Mouse (Mus musculus): ENCODE results near the gene Ezr. TPM values are rescaled to one million over a fixed set of nuclear protein-coding genes. Genes with fewer than 3 reads are reported as not detected.

The Ezr gene
- total RNA-seq, 2 experiments from 2014 or later, result 42.4 to 46.8 TPM

DNA sequence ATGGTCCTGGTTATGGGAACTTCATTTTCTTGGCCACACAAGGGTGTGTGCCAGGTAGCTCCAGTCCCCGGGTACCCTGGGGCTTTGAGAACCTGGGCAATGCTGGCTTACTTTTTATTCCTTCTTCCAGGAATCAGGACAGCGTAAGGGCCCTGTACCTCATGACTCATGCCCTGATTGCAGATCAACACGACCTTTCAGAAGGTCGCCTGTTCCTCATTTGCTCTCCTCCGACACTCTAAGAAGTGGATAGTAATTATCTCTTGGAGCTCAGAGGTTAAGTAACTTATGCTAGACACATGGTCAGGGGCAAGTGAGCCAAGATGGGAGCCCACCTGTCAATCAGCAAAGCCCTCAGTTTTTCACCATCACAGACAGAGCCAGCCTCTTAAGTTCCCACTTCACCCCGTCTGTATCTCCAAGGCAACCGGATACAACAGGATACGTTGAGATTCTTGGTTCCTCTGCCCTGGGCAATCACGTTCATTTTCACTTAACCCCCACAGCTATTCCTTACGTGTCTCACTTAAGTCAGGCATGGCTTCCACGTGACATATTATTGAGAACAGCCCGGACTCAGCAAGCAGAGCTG, 11.7 kb upstream of the Ezr start:
- no peak for DNase-seq (ENCODE audit: low spot score in 2 of 2)

DNA sequence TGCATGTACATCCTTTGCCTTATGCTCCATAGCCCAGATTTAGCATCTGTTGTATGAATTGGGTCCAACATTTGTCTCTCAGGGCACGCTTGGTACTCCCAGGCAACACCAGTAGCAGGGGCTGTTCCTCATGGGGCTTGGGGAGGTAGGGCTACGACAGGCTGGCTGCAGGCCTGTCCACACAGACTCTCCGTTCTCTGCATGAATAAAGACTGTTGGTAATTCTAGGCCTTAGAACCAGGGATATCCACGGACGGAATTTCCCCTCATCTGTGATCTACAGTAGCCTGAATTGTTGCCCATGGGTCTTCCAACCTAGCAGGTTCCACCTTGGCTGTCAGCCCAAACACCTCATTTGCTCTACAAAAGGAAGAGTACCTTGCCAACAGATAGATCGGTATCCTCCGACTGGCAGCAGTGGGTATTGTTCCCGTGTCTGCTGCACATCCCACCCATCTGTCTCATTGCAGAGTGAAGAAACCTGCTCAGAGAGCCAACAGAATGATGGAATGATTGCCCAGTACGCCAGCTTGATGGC, 7.1 kb upstream of the Ezr start:
- DNase-seq (ENCODE audit: low spot score in 2 of 2), result no peak

DNA sequence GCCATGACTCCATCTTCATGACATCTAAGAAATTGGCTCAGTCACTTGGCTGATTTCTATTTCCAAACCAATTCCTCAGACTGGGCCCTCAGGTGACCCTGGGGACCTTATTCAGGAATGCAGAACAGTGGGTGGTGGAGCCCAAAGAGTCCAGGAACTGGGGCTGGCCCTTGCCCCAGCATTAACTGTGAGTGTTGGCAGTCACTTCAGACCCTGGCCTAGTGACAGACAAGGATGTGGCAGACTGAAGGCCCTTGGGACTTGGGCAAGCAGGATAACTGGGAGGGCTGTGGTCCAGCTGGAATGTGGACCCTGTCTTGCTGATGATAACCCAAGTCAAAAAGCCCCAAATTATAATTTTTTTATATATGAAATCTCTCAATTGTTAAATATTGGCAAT, 6.5 kb upstream of the Ezr start:
- peak in 1 of 2 experiments; percentile 18 for DNase-seq (ENCODE audit: low spot score in 2 of 2)

DNA sequence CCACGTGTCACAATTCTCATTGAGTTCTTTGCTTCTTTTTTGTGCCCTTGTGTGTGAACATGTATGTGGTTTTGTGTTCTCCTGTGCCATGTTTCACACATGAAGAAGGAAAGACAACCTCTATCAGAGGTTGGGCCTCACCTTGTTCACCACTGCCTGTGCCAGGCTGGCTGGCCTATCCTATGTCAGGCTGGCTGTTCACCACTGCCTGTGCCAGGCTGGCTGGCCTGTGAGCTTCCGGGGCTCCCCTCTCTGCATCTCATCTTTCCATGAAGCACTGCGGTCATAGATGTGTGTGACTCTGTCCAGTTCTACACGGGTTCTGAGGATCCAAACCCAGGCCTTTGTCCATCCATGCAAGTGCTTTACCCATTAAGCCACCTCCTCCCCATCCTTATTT, 4.7 kb upstream of the Ezr start:
- no peak for DNase-seq (ENCODE audit: low spot score in 2 of 2)

DNA sequence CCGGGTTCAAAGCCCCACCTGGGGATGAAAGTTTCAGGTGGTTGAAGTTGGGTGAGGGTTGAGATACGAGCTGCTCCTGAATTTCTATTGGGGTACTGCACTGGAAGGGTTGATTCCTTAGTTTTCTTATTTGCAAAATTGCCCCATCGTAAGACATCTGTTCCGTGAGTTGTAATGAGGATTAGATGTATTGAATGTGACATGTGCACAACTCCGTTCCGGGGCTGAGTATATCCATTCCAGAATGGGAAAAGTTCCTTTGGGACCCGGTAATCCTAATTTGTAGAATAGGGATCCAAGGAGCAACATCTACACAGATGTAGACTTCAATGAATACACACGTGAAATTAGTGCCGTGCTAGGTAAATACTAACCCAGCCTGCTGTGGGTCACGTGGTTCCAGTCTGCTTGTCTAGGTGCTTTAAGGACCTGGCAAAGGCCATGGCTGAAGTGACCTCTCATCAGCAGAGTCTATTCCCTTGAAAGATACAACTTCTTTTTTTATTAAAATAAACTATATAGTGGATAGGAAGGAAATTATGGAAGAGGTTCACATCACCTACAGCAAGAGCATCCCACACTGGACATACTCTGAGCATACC, 1.3 kb upstream of the Ezr start:
- no peak for DNase-seq (ENCODE audit: low spot score in 2 of 2)

DNA sequence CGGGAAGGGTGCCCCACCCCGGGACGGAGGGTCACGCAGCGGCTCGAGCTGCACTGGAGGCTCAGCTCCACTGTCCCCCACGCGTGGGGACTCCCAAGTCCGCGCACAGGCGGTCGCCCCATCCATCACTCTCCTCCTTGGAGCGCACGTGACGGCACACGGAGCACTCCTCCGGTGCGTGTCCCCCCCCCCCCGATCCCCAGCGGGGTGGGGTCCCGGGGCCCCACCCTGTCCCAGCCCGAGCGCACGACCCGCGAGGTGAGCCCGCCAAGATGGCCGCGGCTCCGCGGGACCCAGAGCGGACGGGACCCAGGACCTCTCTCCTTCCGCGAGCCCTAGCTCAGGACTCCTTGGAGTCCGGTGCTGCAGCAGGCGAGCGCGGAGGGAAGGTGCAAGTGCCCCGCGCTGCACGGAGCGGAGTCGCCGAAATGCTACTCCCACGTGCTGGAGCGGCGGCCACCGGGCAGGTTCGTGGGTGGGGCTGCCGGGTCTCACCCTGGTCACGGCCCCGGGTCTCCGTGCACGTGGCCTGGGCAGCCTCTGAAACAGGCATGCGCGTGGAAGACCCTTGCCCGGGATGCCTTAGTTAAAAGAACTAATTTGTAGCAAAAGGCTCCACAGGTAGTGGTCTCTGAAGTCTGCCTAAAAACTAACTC, 550 bp upstream of the Ezr start:
- peak in 1 of 2 experiments; percentile 2 for DNase-seq (ENCODE audit: low spot score in 2 of 2)

DNA sequence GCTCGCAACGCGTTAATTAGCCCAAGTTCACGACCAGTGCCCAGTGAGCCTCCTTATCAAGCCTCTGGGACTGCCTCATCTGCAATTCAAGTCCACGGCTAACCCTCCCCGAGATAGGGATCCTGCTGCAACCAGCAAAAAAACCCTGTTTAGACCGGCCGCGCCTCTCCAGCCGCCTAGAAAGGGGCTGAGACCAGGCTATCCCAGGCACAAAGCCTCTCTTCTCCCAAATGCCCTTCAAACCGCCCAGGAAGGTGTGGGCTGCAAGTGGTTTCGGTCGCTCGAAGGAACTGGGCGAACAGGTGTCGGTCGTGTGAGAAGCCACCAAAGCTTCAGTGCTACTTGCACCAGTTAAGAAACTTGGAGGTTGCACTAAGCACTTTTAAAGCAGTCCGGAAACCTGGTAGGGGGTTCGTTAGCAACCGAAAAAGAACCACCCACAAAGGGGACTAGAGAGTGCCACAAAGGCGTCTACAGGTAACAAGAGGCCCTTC, 504 bp downstream of the Ezr start:
- DNase-seq (ENCODE audit: low spot score in 2 of 2), result no peak

DNA sequence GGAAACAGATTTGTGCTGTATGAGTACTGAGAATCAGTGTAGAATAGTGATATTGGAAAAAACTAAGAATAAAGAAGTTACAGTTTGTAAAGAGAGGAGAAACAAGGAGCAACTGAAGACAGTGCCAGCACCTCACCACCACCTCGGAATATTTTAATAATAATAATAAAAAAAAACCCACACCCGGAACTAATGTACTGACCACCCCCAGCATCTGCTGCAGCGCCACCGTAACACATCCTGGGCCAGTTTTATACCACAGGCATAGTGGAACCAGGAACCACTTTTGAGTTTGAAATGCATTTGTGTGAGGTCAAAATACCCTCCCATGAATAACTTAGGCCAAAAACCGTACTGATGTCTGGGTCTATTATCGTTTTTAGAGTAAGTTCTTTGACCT, 1.3 kb downstream of the Ezr start:
- DNase-seq (ENCODE audit: low spot score in 2 of 2), result no peak

DNA sequence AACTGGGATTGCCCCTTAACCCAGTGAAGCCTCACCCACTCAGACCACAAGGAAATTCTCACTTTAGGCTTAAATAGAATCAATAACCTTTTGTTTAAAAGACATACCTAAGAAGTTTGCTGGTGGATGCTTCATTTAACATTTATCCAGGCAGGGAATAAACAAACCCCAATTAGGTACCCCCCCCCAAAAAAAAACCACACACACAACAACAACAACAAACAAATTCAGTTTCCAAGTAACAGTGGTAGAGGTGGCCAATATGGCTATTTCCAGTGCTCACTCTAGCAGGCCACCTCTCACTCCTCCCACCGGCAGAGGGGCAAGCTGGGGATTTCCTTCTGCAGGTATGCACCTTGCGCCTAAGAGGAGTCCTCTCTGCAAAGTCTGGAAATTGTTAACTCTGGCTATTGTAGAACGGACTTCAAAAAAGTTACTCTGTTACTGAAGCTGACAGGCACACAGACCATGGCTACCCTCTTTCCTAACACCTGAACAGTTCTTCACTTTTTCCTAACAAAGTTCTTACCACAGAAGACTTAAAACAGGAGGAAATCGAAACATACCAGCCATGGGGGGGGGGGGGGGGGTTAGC, 2.0 kb downstream of the Ezr start:
- no peak for DNase-seq (ENCODE audit: low spot score in 2 of 2)

DNA sequence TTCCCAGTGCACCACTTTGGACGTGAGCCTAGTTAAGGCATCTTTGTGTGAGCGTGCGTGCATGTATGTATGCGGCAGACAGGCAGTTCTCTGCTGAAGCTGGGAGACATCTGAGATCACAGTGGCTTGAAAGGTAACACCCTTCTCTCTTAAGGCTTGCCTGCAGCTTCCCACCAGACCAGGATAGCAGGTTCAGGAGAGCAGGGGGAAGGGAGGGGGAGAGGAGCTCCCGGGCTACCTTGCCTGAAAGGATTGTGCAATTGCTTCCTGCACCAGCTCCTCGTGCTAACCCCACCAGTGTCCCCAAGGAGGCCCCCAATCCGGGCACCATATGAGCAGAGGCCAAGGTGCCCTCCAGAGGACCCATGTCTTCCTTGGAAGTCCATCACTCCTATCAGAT, 3.0 kb downstream of the Ezr start:
- no peak for DNase-seq (ENCODE audit: low spot score in 2 of 2)

DNA sequence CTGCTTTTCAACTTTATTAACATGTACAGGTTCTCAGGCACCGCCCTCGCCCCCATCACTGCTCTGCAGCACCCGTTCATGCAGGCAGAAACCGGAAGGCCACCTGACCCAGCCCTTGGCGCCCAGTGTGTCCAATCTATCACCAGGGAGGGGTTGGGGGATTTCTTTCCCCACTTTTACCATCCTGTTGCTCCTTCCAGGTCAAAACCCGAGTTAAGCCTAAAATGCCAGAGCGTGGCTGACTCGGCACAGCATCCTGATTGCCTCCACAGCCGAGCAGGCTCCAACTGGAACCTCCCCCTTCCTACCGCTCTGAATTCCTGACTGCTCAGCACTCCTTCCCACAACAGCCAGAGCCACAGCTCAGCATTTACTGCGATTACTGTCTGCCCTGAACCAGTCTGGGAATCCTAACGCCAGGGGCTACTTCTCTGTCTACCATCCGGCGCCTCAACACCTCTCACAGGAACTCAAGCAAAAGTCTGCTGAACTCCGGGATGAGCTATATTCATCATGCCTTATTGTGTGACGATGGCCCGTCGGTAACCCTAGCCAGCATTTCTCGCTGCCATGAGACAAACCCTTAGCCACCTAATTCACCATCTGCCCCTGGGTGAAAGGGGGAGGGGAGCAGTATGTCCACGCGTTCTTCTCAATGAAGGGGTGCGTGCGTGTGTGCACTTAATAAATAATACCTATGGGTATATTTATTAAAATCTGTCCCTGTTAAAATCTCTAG, 3.6 kb downstream of the Ezr start:
- no peak for DNase-seq (ENCODE audit: low spot score in 2 of 2)

DNA sequence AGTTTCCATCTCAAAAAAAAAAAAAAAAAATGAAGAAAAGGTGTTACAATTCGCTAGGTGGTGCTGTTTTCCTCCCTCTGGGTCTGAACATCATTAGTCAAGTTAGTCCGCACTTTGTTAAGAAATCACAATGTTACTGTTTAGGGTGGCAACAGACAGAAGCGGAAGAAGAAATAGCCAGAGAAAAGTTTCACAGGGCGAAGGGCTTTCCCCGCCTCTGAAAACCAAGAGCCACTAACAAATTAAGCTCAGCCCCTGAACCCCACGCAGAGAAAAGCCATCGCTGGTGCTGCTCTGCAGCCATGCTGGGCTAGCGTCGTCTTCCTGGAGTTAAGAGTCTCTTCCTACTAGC, 4.3 kb downstream of the Ezr start:
- no peak for DNase-seq (ENCODE audit: low spot score in 2 of 2)

DNA sequence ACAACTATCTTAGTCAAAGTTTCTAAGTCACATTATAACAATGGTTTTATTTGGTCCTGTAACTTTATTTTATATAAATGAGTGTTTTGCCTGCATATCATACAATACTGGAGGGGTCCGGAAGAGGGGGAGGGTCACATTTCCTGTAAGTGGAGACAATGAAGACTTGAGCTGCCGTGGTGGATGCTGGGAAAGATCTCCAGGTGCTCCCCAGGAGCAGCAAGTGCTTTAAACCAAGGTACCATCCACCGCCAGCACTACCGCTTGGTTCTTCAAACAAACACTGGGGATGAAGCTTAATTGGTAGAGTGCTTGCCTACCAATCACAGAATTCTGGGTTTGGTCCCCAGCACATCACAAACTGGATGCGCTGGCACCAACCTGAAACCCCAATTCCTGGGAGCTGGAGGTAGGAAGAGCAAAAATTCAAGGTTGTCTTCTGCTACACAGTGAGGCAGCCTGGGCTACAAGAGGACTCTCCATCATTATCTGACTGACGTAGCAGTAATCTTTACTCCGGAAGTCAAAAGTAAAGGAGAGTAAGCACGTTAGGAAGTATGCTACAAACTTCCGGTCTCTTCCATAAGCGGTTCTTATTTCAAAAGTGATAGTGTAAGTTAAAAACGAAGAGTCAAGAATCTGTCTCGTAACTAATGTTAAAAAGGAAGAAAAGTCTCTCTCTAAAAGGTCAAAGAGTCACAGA, 4.8 kb downstream of the Ezr start:
- no peak for DNase-seq (ENCODE audit: low spot score in 2 of 2)

DNA sequence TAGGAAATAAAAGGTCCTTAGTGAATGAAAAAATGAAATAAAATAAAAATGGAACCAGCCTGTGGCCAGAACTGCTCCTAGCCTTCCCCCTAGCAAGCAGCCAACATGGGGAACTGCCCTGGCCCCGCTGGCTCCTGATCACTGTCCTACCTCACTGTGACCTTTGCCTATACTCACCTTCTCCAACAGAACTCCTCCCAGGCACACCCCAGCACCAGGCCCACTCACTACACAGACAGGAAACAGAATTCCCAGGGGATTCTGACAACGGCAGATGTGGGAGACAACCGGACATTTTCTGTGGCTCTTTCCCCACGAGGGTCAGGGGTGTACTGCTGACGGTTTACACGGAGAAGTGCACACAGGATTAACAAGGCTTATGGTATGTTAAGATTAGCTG, 5.5 kb downstream of the Ezr start:
- no peak for DNase-seq (ENCODE audit: low spot score in 2 of 2)

DNA sequence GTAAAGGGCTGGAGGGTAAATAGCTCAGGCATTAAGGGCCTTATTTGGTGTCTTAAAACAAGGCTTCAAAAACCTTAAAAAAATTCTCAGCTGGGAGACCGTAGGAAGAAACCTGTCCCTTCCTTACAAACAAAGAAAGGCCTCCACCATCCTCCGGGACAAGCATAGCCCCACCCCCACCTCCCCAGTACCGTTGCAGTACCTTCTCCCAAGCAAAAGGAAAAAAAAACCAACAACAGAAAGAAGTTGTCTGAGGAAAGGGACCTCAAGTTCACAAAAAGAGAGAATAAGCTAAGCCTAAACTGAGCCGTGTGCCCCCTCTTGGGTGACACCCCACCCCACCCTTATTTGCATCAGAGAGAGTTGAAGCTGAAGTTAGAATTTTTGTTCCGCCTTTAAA, 6.0 kb downstream of the Ezr start:
- DNase-seq (ENCODE audit: low spot score in 2 of 2), result no peak

DNA sequence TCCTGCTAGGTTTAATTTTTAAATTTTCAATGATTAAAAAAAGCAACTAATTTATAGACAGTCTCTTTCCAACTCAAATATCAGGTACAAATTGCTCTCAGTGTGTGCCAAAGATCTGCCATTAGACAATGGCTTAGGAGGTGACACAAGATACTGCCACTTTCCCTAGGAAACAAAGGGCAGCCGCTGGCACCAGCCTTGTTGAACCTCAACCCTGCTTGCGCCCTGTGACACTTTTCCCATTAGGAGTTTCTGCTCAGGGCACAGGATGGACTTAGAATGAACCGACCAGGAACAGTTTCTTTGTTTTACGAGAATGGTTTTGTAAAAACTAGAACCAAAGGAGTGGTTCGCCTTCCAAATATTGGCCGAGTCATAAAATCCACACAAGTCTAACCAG, 6.5 kb downstream of the Ezr start:
- no peak for DNase-seq (ENCODE audit: low spot score in 2 of 2)

DNA sequence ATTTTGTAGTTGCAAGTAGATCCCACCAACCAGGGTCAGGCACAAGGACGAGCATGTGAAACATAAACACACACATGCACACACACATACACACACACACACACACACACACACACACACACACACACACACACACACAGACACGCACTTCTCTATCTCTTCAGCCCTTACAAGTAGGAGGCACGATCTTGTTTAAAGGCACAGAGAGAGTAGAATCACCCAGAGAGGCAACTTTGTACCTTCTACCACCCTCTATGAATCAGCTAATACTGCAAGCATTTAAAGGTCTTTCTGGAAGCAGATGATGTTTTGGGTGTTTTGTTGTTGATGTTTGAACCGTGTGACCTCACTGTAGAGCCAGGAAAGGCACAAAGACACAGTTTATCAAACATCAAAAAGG, 6.9 kb downstream of the Ezr start:
- DNase-seq (ENCODE audit: low spot score in 2 of 2), result no peak

DNA sequence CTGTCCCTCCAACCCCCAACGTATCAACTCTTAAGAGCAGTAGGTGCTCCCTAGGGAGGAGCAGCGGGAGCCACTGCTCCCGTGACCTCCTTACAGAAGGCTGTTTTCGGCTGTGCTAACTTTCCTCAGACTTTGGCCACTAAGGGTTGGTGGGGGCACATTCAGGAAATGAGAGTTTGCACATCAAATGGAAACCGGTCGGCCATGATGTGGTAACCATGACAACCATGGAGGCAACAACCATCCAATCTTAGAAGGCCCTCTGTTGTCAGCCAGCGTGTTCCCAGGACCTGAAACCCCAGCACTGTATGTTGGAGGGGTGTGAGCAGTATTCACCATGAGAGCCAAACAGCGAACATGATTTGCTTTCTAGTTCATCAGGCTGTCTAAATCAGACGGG, 7.4 kb downstream of the Ezr start:
- DNase-seq (ENCODE audit: low spot score in 2 of 2), result no peak

DNA sequence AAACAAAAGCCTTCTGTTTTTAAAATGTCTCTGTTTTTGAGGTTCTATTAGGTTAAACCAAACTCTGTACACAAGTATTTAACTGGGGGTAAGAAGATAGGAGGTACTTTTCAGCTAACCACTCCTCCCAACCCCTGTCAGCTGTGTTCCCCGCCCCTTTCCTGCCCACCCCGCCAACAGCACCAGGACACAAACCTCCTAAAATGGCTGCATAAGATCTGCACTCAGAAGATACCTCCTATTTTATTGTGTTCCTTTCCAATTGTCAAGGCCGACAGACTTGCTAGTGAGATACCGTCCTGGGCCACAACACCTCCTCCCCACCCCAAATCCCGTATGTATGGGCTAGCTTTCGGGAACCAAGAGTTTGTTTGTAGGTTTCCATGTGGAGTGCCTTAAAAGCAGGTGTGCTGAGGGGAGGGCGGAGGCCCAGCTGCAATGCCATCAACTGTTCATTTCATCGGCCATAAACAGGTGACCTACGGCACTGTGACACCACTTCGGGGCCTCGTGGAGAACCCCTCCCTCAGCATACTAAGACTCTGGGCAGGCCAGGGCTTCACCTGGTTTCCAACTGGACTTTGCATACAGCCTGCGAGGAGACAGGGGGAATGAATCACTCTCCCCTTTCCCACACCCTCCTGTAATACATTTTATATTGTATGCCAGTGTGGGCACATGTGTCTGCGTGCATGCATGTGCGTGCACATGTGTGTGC, 9.2 kb downstream of the Ezr start:
- DNase-seq (ENCODE audit: low spot score in 2 of 2), result no peak

DNA sequence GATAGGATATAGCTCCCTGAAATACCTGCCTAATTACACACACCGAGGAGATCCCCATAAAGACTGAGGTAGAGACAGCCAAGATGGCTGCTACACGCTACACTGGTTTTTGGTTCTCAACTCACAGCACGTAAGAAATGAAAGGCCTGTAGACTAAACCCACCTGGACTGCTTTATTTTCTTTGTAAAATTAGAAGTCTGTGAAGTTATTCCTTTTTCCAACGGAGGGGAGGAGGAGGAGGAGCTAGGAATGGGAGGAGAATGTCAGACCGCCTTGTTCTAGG, 10.2 kb downstream of the Ezr start:
- DNase-seq (ENCODE audit: low spot score in 2 of 2), result no peak
